Mouse (Mus musculus) megakaryocyte progenitor cell, adult 5-6 weeks (primary cell): ENCODE data around the gene Olfr1325. TPM values are rescaled to one million over a fixed set of nuclear protein-coding genes. Genes with fewer than 3 reads are reported as not detected.
"Not testable (repeated sequence)": the region's sequence is repeated elsewhere in the genome, so short reads cannot be mapped to it uniquely, and the experiment has no call there.

Experiments
- ATAC-seq: replicated peaks from 2 replicates; pipeline ENCODE4 v1.8.0; 2016; ENCODE audit warnings: mild to moderate bottlenecking, moderate TSS enrichment, inconsistent platforms; ENCODE audit not compliant: poor library complexity
- total RNA-seq, 2 experiments: library from RNA; stranded (forward) in 1 of 2; stranded (reverse) in 1 of 2; fragments of 157-497, 149-512 nt in 1 of 2; fragments of 200-1000 nt in 1 of 2; gene quantifications; 2 replicates each; pipeline versions ENCODE4 v1.2.3 to v1.2.4; 2015 to 2017

Olfr1325 gene
- total RNA-seq (2015) (not detected in 2 replicates), total RNA-seq (2017) (not detected in 2 replicates)

DNA sequence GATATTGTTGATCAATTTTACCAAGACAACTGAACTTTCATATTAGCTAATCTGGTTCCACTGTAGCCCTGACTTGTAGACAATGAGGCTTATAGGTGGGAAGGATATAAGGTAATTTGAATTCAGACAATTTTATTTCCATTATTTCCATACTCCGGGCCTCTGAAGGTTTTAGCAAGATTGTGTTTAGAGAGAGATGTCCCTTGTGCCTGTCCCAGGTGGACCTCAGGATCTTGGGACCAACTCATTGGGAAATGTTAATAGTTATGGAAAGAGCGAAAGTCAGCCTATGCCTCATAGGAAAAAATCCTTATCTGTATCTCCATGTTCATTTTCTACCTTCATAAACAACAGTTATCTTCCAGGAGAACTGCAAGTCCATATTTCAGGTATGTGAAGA is at the start of gene Olfr1325:
TSS of gene Olfr1325 (plus strand) at position 301 of the 400 bp plus-strand sequence.
- no peak for ATAC-seq

DNA sequence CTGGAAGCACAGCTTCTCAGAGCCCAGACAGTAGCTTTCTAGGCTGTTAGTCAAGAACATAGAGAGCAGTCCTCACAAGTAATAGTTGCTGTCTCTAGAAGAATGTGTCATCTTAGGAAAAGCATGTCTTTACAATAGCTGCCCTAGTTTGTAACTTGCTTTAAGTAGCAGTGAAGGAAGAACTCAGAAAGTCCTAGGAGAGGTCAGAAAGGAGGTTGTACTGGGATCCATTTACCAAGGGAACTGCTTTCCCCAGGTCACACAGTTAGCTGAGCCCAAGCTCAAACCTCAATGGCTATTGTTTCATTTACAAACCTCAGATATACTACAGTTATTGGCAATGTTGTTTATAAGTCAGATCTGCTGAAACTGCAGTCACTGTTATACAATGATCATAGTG is 17.7 kb upstream of the Olfr1325 start, which contains the start of gene Olfr1326-ps1:
TSS of gene Olfr1326-ps1 (minus strand) at position 101 of the 400 bp plus-strand sequence.
- ATAC-seq, result no peak

DNA sequence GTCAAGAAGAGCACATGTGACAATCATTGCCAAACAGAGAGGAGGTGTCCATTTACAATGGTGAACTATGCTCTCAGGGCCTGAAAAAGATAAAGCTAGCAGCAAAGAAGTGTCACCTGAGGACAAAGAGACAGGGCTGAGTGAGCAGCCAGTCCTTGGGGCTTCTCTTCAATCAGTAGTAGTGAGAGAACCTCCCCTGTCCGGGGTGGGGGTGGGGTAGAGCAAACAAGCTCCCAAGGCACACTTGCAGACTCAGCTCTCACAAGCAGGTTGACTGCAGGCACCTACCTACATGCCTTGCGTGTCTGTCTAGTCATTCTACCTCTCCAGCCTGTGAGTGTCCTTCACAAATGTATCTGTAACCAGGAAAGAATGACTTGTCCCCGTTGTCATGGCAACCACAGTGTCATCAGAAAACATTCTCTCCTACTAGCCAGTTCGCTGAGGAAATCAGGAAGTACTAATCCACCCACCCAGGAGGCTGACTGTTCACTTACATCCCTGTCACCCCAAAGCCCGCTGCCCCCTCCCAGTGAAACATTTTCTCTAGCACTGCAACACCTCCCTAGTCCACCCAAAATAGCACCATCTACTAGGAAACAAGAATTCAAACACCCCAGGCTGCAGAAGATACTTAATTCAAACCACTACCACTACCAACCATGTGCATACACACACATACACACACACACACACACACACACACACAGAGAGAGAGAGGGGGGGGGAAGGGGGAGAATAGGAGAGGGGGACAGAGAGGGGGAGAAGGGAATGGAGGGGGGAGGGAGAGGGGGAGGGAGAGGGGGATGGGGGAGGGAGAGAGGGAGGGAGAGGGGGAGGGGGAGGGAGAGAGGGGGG is 53.2 kb downstream of the Olfr1325 start, which contains the start of gene Gm5640:
TSS of gene Gm5640 (minus strand) at position 170 of the 858 bp plus-strand sequence.
- 0 out of 2 replicates have a peak, but pooled peaks have one; percentile 39 for ATAC-seq

DNA sequence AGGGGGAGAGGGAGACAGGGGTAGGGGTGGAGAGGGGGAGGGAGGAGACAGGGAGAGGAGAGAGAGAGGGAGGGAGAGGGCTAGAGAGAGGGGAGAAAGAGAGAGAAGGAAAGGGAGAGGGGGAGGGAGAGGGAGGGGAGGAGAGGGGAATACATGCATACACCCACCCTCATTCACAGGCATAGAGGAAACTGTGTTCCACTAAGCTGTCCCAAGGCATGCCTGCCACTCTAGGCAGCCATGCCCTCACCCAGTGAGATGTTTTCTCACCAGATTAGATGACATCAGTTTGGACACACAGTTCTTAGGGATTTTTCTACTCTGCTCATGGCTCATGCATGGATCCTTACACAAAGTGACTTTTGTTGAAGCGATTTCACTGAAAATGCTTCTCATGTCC is 53.9 kb downstream of the Olfr1325 start:
- not testable (repeated sequence) for ATAC-seq

Other genes starting within 250 kb of the Olfr1325 start
- gene Lage3, start 239.1 kb upstream of the Olfr1325 start, total RNA-seq (2015), result 88.3 and 93.1 TPM in 2 replicates
- gene Lage3, start 239.1 kb upstream of the Olfr1325 start, total RNA-seq (2017), result 22.6 and 28.1 TPM in 2 replicates
- gene Ubl4a, start 219.5 kb upstream of the Olfr1325 start, total RNA-seq (2015), result 35.6 and 39.9 TPM in 2 replicates
- 11.9 and 21.2 TPM in 2 replicates for gene Ubl4a, start 219.5 kb upstream of the Olfr1325 start, total RNA-seq (2017)
- 31.1 and 39.3 TPM in 2 replicates for gene Slc10a3, start 219.3 kb upstream of the Olfr1325 start, total RNA-seq (2015)
- 12.8 and 13.9 TPM in 2 replicates for gene Slc10a3, start 219.3 kb upstream of the Olfr1325 start, total RNA-seq (2017)
- gene Fam3a, start 199.4 kb upstream of the Olfr1325 start, total RNA-seq (2015), result 14.0 and 14.5 TPM in 2 replicates
- 10.0 and 22.1 TPM in 2 replicates for gene Fam3a, start 199.4 kb upstream of the Olfr1325 start, total RNA-seq (2017)
- gene Ikbkg, start 199.4 kb upstream of the Olfr1325 start, total RNA-seq (2015), result 9.8 and 12.5 TPM in 2 replicates
- gene Ikbkg, start 199.4 kb upstream of the Olfr1325 start, total RNA-seq (2017), result 22.8 and 53.0 TPM in 2 replicates
- 174 and 188 TPM in 2 replicates for gene G6pdx, start 163.5 kb upstream of the Olfr1325 start, total RNA-seq (2015)
- 104 and 109 TPM in 2 replicates for gene G6pdx, start 163.5 kb upstream of the Olfr1325 start, total RNA-seq (2017)
- gene Gm6880, start 111.3 kb upstream of the Olfr1325 start, total RNA-seq (2015), result not detected in 2 replicates
- not detected in 2 replicates for gene Gm6880, start 111.3 kb upstream of the Olfr1325 start, total RNA-seq (2017)
- not detected in 2 replicates for gene Olfr1326-ps1, start 17.8 kb upstream of the Olfr1325 start, total RNA-seq (2015)
- gene Olfr1326-ps1, start 17.8 kb upstream of the Olfr1325 start, total RNA-seq (2017), result not detected in 2 replicates
- not detected in 2 replicates for gene Gm5640, start 53.0 kb downstream of the Olfr1325 start, total RNA-seq (2015)
- not detected in 2 replicates for gene Gm5640, start 53.0 kb downstream of the Olfr1325 start, total RNA-seq (2017)
- gene Gm6890, start 148.2 kb downstream of the Olfr1325 start, total RNA-seq (2015), result not detected in 2 replicates
- not detected in 2 replicates for gene Gm6890, start 148.2 kb downstream of the Olfr1325 start, total RNA-seq (2017)
- not detected in 2 replicates for gene Gm5936, start 244.5 kb downstream of the Olfr1325 start, total RNA-seq (2015)
- not detected in 2 replicates for gene Gm5936, start 244.5 kb downstream of the Olfr1325 start, total RNA-seq (2017)